Mouse (Mus musculus): ENCODE data around the gene Zfp78.
A peak's percentile ranks its signal among the peaks of the same experiment; 100 is the strongest.

The Zfp78 gene

GRCm38 (mm10) chr7:6388971-6389370 is 25.9 kb downstream of the Zfp78 start:
- DNase-seq (ENCODE audit: low spot score in 2 of 2) = no peak

GRCm38 (mm10) chr7:6389449-6389848 is 26.4 kb downstream of the Zfp78 start:
- no peak for DNase-seq (ENCODE audit: low spot score in 2 of 2)

GRCm38 (mm10) chr7:6397996-6398975 is 35.2 kb downstream of the Zfp78 start, which contains the start of gene Smim17:
Gene Smim17, plus strand, starts transcription at chr7:6398715.
- DNase-seq (ENCODE audit: low spot score in 2 of 2) = peak; percentile 74 to 85

DNA sequence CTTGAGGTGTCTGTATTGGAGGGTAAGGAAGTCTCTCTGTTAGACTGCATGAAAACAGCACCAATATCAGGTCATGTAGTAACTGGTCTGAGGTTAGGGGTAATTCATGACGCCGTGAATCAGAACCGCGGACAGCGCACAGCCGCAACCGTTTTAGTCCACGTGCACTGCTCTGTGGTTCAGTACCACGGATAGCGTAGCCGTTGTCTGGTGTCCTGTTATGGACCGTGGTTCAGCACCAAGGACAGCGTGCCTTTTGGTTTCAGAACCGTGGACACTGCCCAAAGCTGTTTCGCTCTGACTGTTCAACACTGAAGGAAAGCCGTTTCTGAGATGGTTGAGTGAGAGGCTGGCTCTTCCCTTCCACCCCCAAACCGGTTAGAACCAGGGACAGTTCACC is 47.0 kb downstream of the Zfp78 start, which contains the start of gene Gm20715:
Gm20715 (plus strand) TSS at position 235 of the 400 bp plus-strand sequence.
- DNase-seq (ENCODE audit: low spot score in 2 of 2) = peak; percentile 82 to 87

GRCm38 (mm10) chr7:6414626-6415441 is 51.8 kb downstream of the Zfp78 start:
- DNase-seq (ENCODE audit: low spot score in 2 of 2) = peak; percentile 82 to 83

GRCm38 (mm10) chr7:6415442-6415787 is 52.3 kb downstream of the Zfp78 start:
- no peak for DNase-seq (ENCODE audit: low spot score in 2 of 2)

GRCm38 (mm10) chr7:6419894-6420293 is 56.8 kb downstream of the Zfp78 start:
- DNase-seq (ENCODE audit: low spot score in 2 of 2) = no peak

DNA sequence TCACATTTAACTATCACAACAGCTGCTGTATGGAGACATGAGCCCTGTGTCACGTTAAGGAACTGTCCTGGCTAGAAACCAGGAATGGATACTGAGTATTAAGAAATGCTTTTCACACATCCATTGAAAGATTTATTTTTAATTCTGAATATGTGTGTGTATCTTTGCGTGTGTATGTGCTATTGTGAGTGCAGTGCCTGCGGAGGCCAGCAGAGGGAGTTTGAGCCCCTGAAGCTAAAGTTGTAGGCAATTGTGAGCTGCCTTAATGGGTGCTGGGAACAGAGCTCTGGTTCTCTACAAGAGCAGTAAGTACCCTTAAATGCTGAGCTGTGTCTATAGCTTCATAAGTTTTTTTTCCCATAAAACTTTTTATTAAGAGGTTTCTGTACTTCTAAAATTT is 66.3 kb downstream of the Zfp78 start:
- no peak for DNase-seq (ENCODE audit: low spot score in 2 of 2)

DNA sequence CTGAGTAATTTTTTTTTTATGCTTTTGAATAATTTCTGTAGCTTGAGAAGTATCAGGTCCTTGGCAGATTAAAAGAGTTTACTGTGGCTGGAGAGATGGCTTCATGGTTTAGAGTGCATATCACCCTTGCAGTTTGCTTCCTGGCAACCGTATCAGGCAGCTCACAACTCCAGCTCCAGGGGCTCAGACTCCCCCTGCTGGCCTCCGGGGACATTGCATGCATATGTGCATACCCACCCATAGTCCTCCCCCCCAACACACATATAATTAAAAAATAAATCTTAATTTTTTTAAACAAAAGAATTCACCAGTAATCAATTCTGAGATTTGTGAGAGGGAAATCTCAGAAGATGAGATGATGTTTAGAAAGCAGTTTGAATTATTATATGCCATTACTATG is 67.3 kb downstream of the Zfp78 start:
- no peak for DNase-seq (ENCODE audit: low spot score in 2 of 2)
